ENCODE assay signal across 8 mouse cellular contexts in genomic region chr2:10371899-10372298, GRCm38 (mm10). TPM values are rescaled to one million over a fixed set of nuclear protein-coding genes. Genes with fewer than 3 reads are reported as not detected.
DNase-seq lines count a peak whose midpoint lies in the region; ATAC-seq and TF ChIP-seq lines count a peak whose summit lies in the region.

No protein-coding gene starts in this region.

- intact Hi-C loops in heart, postnatal 14 days (cut with DNase I) = loop anchor here (5.0 kb wide), 1 partner anchor 685 kb away; no protein-coding TSS in a partner anchor

- no peak for ATAC-seq in heart, embryonic 13.5 days (ENCODE audit: extremely low read depth, insufficient number of reproducible peaks, low FRiP score, low TSS enrichment)
- ATAC-seq in G1E (ENCODE audit: extremely low read depth, insufficient number of reproducible peaks, low FRiP score, poor library complexity, severe bottlenecking) = no peak

- H3K4me1 ChIP-seq in heart, embryonic 13.5 days = peaks cover 28% of the 10 kb centered on the region
- H3K4me1 ChIP-seq in G1E (ENCODE audit: insufficient read depth, low read depth, low read length) = peaks cover 50% of the 10 kb centered on the region
- H3K4me1 ChIP-seq in hindbrain, embryonic 10.5 days (replicated peaks) = peaks cover 30% of the 10 kb centered on the region
- peaks cover 33% of the 10 kb centered on the region for H3K4me1 ChIP-seq in midbrain, embryonic 10.5 days
- H3K4me1 ChIP-seq in lung, adult 2 months (ENCODE audit: control insufficient read depth, insufficient read depth, low read length) = peaks cover 8% of the 10 kb centered on the region

- TF ChIP-seq CTCF in G1E (IDR thresholded peaks at IDR 0.05; ENCODE audit: low read depth, low read length) = no peak
- TF ChIP-seq CTCF in lung, adult 2 months (IDR thresholded peaks at IDR 0.05; ENCODE audit: insufficient read depth, low read length) = no peak

- no peak overlapping the region for H3K27ac ChIP-seq in heart, embryonic 13.5 days (replicated peaks)
- H3K27ac ChIP-seq in hindbrain, embryonic 10.5 days = peak overlapping the region; percentile 77; the same call in 1 of the 2 replicates
- peak overlapping the region; percentile 78; the same call in 1 of the 2 replicates for H3K27ac ChIP-seq in midbrain, embryonic 10.5 days (replicated peaks)

- no peak for DNase-seq in heart, postnatal 14 days
- peak; percentile 21 for DNase-seq in G1E (ENCODE audit: low spot score)
- peak; percentile 20 for DNase-seq in hindbrain, embryonic 10.5 days (ENCODE audit: low spot score)
- DNase-seq in midbrain, embryonic 10.5 days (ENCODE audit: low spot score) = peak; percentile 23
- DNase-seq in left cerebral cortex, adult 18-20 months (ENCODE audit: low spot score in 2 of 2) = no peak
- no peak for DNase-seq in lung, adult 2 months
- no peak for DNase-seq in right cerebral cortex, adult 2 months (ENCODE audit: low spot score in 2 of 2)

- no peak overlapping the region for H3K9ac ChIP-seq in heart, embryonic 13.5 days

- H3K9me3 ChIP-seq in heart, embryonic 13.5 days = no peaks in the 10 kb centered on the region
- H3K9me3 ChIP-seq in G1E (replicated peaks) = no peaks in the 10 kb centered on the region
- no peaks in the 10 kb centered on the region for H3K9me3 ChIP-seq in hindbrain, embryonic 10.5 days
- H3K9me3 ChIP-seq in midbrain, embryonic 10.5 days (replicated peaks) = no peaks in the 10 kb centered on the region

- peak overlapping the region; percentile 70 for H3K4me3 ChIP-seq in heart, embryonic 13.5 days
- peak overlapping the region; percentile 78 for H3K4me3 ChIP-seq in G1E (ENCODE audit: low read depth, low read length)
- peak overlapping the region; percentile 69 for H3K4me3 ChIP-seq in hindbrain, embryonic 10.5 days
- peak overlapping the region; percentile 67 for H3K4me3 ChIP-seq in midbrain, embryonic 10.5 days
- no peak overlapping the region for H3K4me3 ChIP-seq in lung, adult 2 months (replicated peaks; ENCODE audit: extremely low read depth, low read depth, low read length)

- no peaks in the 10 kb centered on the region for H3K36me3 ChIP-seq in heart, embryonic 13.5 days
- peaks cover 10% of the 10 kb centered on the region for H3K36me3 ChIP-seq in G1E (replicated peaks)
- H3K36me3 ChIP-seq in hindbrain, embryonic 10.5 days = no peaks in the 10 kb centered on the region
- no peaks in the 10 kb centered on the region for H3K36me3 ChIP-seq in midbrain, embryonic 10.5 days

- no peak for TF ChIP-seq POLR2A in lung, adult 2 months (IDR thresholded peaks at IDR 0.05; ENCODE audit: borderline replicate concordance, extremely low read depth, low read depth, low read length)

- H3K4me2 ChIP-seq in heart, embryonic 13.5 days = peak overlapping the region; percentile 93

- WGBS in heart, embryonic 13.5 days = 3% methylated on average over 9 of the region's 18 CpGs
- 1% methylated on average over 13 of the region's 18 CpGs for WGBS in hindbrain, embryonic 10.5 days
- 1% methylated on average over 8 of the region's 18 CpGs for WGBS in midbrain, embryonic 10.5 days
- 3% methylated on average over 13 of the region's 18 CpGs for WGBS in lung, adult 2 months

- peaks cover 84% of the 10 kb centered on the region for H3K27me3 ChIP-seq in heart, embryonic 13.5 days (replicated peaks)
- H3K27me3 ChIP-seq in G1E (ENCODE audit: insufficient read depth, low read length) = peaks cover 32% of the 10 kb centered on the region
- peaks cover 88% of the 10 kb centered on the region for H3K27me3 ChIP-seq in hindbrain, embryonic 10.5 days (ENCODE audit: insufficient read depth, poor library complexity, severe bottlenecking)
- peaks cover 94% of the 10 kb centered on the region for H3K27me3 ChIP-seq in midbrain, embryonic 10.5 days (ENCODE audit: low read depth, poor library complexity, severe bottlenecking)

RNA-seq across cellular contexts. Expression of gene Sfmbt2, which starts 1.6 kb away (rescaled TPM):
- polyA plus RNA-seq in heart, embryonic 13.5 days (2015; fragmentation: Nextera tagmentation; extraction: Ambion mirVana) = 1.3 and 1.4 TPM in 2 replicates
- total RNA-seq in heart, postnatal 14 days (2021) = under 1 TPM; 0.56 to 0.69 TPM
- total RNA-seq in G1E (2014; fragmentation: Nextera tagmentation) = 76.5 and 79.8 TPM in 2 replicates
- 26.5 and 26.8 TPM in 2 replicates for total RNA-seq in G1E (2017)
- 25.0 and 27.4 TPM in 2 replicates for polyA plus RNA-seq in G1E (2012)
- 1.6 and 2.6 TPM in 2 replicates for polyA plus RNA-seq in hindbrain, embryonic 10.5 days (2016; fragmentation: Nextera tagmentation; extraction: Ambion mirVana)
- polyA plus RNA-seq in midbrain, embryonic 10.5 days (2016; fragmentation: Nextera tagmentation; extraction: Ambion mirVana) = 1.8 and 2.0 TPM in 2 replicates
- total RNA-seq in left cerebral cortex, adult 18-20 months (2021) = 1 to 10 TPM; 2.2 to 2.3 TPM
- polyA plus RNA-seq in lung, adult 2 months (2012; rRNA removed) = 0.42 and 0.46 TPM in 2 replicates

Comparison
In these comparisons a context has a peak if more than half of its experiments do, and no peak if none do; other contexts are left out.
1. DNase-seq: peak in G1E (single experiment), hindbrain, embryonic 10.5 days (single experiment) and midbrain, embryonic 10.5 days (single experiment); none in heart, postnatal 14 days (0 of 2), left cerebral cortex, adult 18-20 months (0 of 2), lung, adult 2 months (single experiment) and right cerebral cortex, adult 2 months (0 of 2).